Mouse (Mus musculus) brain, embryonic 14.5 days (tissue): ENCODE measurements around the gene Tmem269.

ENCODE experiments used
- CTCF ChIP-seq: fragments of 200-500 bp; IDR thresholded peaks from 2 replicates; pipeline ENCODE4 v1.5.1; 2012; ENCODE audit warnings: inconsistent platforms, mild to moderate bottlenecking, moderate library complexity, borderline replicate concordance; ENCODE audit not compliant: insufficient read depth, insufficient read length; ENCODE audit errors: extremely low read depth
- POLR2A ChIP-seq: fragments of 200-500 bp; IDR thresholded peaks from 2 replicates; pipeline ENCODE4 v1.6.1; 2012; ENCODE audit warnings: mild to moderate bottlenecking, inconsistent platforms, borderline replicate concordance; ENCODE audit not compliant: poor library complexity, insufficient read depth, insufficient read length, severe bottlenecking; ENCODE audit errors: extremely low read depth

DNA sequence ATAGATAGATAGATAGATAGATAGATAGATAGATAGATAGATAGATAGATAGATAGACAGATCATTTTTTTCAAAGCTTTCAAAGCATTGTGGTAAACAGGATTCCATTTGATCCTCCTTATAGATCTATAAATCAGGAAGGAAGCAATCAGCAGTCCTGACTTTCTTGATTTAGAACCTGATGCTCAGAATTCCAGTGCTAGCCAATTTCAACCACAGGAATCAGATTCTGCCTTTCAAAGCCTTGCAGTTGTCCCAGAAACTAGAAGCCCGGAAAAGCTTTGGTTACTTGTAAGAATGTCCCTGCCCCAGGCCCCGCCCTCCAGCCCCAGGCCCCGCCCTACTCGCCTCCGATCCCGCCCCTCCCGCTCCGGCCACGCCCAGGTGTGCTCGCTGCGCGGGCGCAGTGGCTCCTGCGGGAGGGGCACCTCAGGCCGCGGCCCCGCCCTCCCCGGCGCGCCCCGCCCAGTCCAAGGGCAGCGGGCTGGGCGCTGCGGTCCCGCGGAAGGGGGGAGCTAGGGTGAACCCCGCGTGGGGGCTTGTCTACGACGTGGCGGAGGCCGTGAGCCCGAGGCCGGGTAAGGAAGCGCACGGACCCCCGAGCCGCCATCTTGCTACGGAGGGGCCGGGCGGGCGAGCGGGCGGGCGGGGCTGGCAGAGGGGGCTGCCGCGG, 23.0 kb downstream of the Tmem269 start, which contains the start of gene Svbp:
- TF ChIP-seq POLR2A (peak; percentile 73), CTCF (no peak)
